Mouse (Mus musculus): Measurements from ENCODE around the gene Dnah1.

DNA sequence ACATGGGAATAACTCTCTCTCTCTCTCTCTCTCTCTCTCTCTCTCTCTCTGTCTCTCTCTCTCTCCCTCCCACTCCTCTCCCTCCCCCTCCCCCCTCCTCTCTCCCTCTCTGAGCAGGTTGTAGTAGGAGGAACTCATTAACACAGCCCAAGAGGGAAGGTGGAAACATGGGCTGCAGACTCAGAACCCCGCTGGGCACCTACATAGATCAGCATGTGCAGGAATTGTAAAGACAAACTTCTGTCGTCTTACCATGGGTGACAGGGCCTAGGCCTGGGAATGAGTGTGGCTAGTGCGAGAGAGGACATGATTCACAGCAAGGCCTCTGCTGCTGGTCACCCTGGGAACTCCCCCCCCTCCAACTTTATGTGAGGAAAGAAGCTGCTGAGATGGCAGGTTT is 1.5 kb downstream of the Dnah1 start:
- TF ChIP-seq POLR2A (IDR thresholded peaks at IDR 0.05; ENCODE audit: extremely low read depth, insufficient read depth, low read length) (no peak), CTCF (IDR thresholded peaks at IDR 0.05; ENCODE audit: low read depth, low read length) (no peak)
